Mouse (Mus musculus) inflammation-experienced regulatory T-cells (primary cell): Measurements from ENCODE around the gene Rasgrp4. TPM values are rescaled to one million over a fixed set of nuclear protein-coding genes. Genes with fewer than 3 reads are reported as not detected.

ENCODE experiments used
- polyA plus RNA-seq, 2 experiments: library from polyadenylated mRNA; unstranded; fragments of 100-300 nt; shearing (Covaris generic); gene quantifications; one replicate each; pipeline ENCODE4 v1.2.1; 2017

Rasgrp4 gene
- polyA plus RNA-seq: 1 to 10 TPM in 1 of 2 experiments, under 1 TPM in 1; 0.94 to 1.0 TPM

DNA sequence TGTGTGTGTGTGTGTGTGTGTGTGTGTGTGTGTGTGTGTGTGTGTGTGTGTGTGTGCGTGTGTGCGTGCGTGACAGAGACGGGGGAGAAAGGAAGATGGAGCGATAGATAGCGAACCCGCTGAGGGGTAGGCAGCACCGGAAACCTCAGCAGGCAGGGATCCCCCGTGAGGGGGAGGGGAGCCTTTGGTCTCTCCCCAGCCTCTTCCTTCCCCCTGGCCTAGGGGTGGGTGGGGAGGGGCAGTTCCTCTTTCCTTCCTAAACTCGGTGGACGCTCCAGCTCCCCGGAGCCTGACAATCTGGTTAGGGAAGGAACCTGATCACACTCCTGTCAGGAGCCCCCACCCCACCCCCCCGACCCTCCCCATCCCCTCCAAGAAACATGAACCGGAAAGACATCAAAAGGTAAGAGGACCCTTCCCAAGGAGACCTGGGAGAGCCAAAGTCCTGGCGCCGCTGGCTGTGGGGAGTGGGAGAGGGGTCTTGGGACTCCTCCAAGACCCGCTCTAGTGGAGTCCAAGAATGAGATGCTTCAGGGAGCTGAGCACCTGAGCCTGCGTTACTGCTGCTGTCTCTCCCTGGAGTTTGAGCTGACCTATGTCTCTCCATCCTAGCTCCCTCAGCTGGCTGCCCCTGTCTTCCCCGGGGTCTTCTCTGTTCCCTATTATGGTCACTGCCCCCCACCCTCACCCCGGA, at the start of gene Rasgrp4:
Gene Rasgrp4, plus strand, starts transcription at position 159 of the 694 bp plus-strand sequence.

GRCm38 (mm10) chr7:29124970-29125369, 9.7 kb upstream of the Rasgrp4 start, which contains the start of gene Ryr1:
Gene Ryr1 (minus strand): TSS chr7:29125179.

DNA sequence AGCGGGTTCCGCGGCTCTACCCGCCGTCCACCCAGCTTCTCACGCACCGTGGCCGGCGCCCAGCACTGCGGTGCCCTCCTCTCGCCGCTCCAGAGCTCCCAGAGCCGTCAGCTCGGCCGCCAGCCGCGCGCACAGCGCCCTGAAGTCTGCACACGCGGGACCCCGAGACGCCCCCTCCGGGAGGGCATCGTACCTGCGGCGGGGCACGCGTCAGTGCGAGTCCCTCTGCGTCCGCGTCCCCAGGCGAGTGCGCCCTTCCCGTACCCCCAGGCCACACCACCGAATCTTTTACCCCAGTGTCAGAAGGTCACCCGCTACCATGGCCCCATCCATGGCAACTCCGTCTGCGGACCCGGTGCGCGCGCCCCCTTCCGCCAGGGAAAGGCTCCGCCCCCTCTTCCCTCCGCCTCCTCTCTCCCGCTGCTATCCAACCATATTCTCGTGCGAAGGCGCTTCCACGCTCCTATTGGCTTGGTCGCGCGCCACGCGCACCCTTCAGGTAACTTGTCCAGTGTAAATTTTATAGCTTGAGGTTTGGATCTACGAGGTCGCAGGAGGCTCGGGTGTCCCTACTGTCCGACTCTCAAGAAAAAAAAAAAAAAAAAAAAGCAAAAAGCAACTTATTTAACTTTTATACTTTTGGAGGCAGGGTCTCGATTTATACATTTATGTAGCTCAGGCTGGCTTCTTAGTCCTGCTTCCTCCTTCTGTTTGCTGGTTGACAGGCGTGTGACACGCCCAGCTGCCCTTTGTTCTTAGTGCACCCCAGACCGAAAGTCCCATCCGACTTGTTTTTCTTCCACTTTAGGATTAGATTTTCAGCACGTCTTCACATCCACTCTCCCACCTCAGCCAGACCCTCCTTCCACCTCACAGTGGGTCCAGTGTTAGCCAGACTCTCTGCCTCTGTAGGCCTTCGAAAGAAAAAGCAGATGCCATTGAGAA, 21.5 kb downstream of the Rasgrp4 start, which contains the start of gene Fam98c:
Gene Fam98c, minus strand, starts transcription at position 397 of the 945 bp plus-strand sequence.

GRCm38 (mm10) chr7:29170066-29170754, 35.6 kb downstream of the Rasgrp4 start, which contains the start of the genes Ggn and Spred3:
Gene Ggn (plus strand): TSS chr7:29170210.
Gene Spred3 (minus strand): TSS chr7:29170411.

GRCm38 (mm10) chr7:29180077-29180853, 45.6 kb downstream of the Rasgrp4 start, which contains the start of gene Psmd8:
Gene Psmd8 (minus strand): TSS chr7:29180701.

Other genes starting within 250 kb of the Rasgrp4 start
- 100 to 1,000 TPM; 248 to 281 TPM for gene Actn4, start 172.5 kb upstream of the Rasgrp4 start, polyA plus RNA-seq
- gene Eif3k, start 153.0 kb upstream of the Rasgrp4 start, polyA plus RNA-seq: 100 to 1,000 TPM; 306 to 337 TPM
- gene Map4k1, start 152.8 kb upstream of the Rasgrp4 start, polyA plus RNA-seq: 100 to 1,000 TPM; 122 to 163 TPM
- 1 to 10 TPM in 1 of 2 experiments, under 1 TPM in 1; 0.02 to 1.4 TPM for gene Ryr1, start 9.7 kb upstream of the Rasgrp4 start, polyA plus RNA-seq
- gene Fam98c, start 21.4 kb downstream of the Rasgrp4 start, polyA plus RNA-seq: 10 to 100 TPM; 68.9 to 72.7 TPM
- under 1 TPM; 0.07 to 0.36 TPM for gene Ggn, start 35.4 kb downstream of the Rasgrp4 start, polyA plus RNA-seq
- gene Spred3, start 35.6 kb downstream of the Rasgrp4 start, polyA plus RNA-seq: under 1 TPM; 0.28 to 0.70 TPM
- gene Psmd8, start 45.9 kb downstream of the Rasgrp4 start, polyA plus RNA-seq: 100 to 1,000 TPM; 205 to 212 TPM
- gene Catsperg1, start 79.2 kb downstream of the Rasgrp4 start, polyA plus RNA-seq: 1 to 10 TPM; 1.3 to 2.1 TPM
- gene Kcnk6, start 97.7 kb downstream of the Rasgrp4 start, polyA plus RNA-seq: 1 to 10 TPM; 1.8 to 5.3 TPM
- gene Yif1b, start 103.5 kb downstream of the Rasgrp4 start, polyA plus RNA-seq: 10 to 100 TPM; 62.0 to 64.6 TPM
- 1 to 10 TPM; 2.5 to 5.8 TPM for gene 2200002D01Rik, start 113.6 kb downstream of the Rasgrp4 start, polyA plus RNA-seq
- gene Spint2, start 147.1 kb downstream of the Rasgrp4 start, polyA plus RNA-seq: 100 to 1,000 TPM; 215 to 221 TPM
- gene Ppp1r14a, start 154.5 kb downstream of the Rasgrp4 start, polyA plus RNA-seq: 1 to 10 TPM in 1 of 2 experiments, not detected in 1; 1.4 TPM
- gene Dpf1, start 169.1 kb downstream of the Rasgrp4 start, polyA plus RNA-seq: under 1 TPM in 1 of 2 experiments, not detected in 1; 0.06 TPM